Mouse (Mus musculus): ENCODE measurements around the gene Astn2. TPM values are rescaled to one million over a fixed set of nuclear protein-coding genes. Genes with fewer than 3 reads are reported as not detected.

Astn2 gene
- polyA plus RNA-seq, 1 experiment from 2014 or later: 0.06 TPM

DNA sequence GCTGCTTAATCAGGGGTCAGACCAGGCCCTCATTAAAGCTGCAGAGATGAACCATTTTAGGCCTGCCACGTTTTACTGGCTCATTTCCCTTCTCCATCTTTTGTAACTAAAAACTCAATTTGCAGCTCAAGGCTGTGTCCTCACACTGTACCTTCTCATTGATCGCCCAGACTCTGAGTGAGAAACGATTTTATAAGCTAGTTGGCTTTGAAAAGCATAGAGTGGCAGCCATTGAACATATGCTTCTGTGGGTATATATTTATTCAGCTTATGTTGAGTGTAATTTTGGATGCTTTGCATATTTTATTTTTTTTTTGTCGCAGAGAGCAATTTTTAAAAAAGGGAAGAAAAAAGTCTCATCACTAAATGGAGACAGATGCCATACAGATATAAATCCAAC is 637.0 kb downstream of the Astn2 start:
- Histone ChIP-seq H3K4me3 (replicated peaks) (no peak overlapping the region), H3K27me3 (no peaks in the 10 kb centered on the region), H3K9me3 (replicated peaks) (no peaks in the 10 kb centered on the region), H3K4me2 (no peak overlapping the region), H3K27ac (no peak overlapping the region), H3K4me1 (replicated peaks) (no peaks in the 10 kb centered on the region), H3K36me3 (no peaks in the 10 kb centered on the region), H3K9ac (no peak overlapping the region)
- no peak for DNase-seq
- WGBS (ENCODE audit: insufficient replicate concordance): 49% methylated on average over 4 of the region's 4 CpGs
- ATAC-seq (ENCODE audit: low read depth): no peak

DNA sequence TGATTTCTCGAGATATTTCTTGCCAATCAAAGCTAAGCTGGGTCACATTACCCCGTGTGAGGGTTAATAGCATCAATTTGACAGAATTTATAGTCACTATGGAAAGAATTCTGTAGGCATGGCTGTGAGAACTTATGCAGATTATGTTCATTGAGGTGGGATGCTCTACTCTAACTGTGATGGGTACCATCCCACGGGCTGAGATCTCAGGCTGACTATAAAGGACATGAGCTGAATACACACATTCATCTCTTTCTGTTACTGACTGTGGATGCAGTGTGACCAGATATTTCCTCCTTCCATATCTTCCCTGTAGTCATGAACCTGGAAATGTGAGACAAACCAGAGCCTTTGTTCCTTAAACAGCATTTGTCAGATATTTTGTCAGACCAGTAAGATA is 639.1 kb downstream of the Astn2 start:
- no peaks in the 10 kb centered on the region for H3K27me3 ChIP-seq
- ATAC-seq (ENCODE audit: low read depth) (no peak), DNase-seq (no peak)
- no peaks in the 10 kb centered on the region for H3K9me3 ChIP-seq (replicated peaks)
- no peaks in the 10 kb centered on the region for H3K36me3 ChIP-seq
- WGBS (ENCODE audit: insufficient replicate concordance): 53% methylated on average over 3 of the region's 3 CpGs
- H3K4me2 ChIP-seq: no peak overlapping the region
- H3K4me3 ChIP-seq (replicated peaks): no peak overlapping the region
- no peak overlapping the region for H3K27ac ChIP-seq
- no peaks in the 10 kb centered on the region for H3K4me1 ChIP-seq (replicated peaks)
- H3K9ac ChIP-seq: no peak overlapping the region

DNA sequence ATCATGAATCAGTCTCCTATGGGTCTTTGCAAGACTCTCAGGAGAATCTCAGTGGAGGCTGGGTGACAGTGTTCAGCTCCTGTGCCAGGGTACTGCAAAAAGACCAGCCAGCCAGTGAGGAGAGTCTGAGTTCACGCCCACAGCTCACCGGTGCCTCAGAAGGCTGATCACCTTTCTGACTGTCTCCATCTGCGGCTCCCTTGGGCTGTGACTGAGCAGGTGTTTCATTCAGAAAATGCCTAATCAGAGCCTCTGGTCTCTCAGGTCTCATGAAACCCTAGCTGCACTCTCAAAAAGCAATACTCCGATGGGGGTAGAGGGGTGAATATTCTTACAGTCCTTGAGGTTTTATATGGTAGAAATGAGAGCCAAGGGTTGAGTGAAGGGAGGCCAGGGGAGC is 640.1 kb downstream of the Astn2 start:
- H3K36me3 ChIP-seq: no peaks in the 10 kb centered on the region
- no peaks in the 10 kb centered on the region for H3K4me1 ChIP-seq (replicated peaks)
- no peak overlapping the region for H3K4me3 ChIP-seq (replicated peaks)
- H3K27ac ChIP-seq: no peak overlapping the region
- H3K9me3 ChIP-seq (replicated peaks): no peaks in the 10 kb centered on the region
- 68% methylated on average over 4 of the region's 4 CpGs for WGBS (ENCODE audit: insufficient replicate concordance)
- H3K9ac ChIP-seq: no peak overlapping the region
- no peak for ATAC-seq (ENCODE audit: low read depth)
- H3K4me2 ChIP-seq: no peak overlapping the region
- no peaks in the 10 kb centered on the region for H3K27me3 ChIP-seq
- no peak for DNase-seq

DNA sequence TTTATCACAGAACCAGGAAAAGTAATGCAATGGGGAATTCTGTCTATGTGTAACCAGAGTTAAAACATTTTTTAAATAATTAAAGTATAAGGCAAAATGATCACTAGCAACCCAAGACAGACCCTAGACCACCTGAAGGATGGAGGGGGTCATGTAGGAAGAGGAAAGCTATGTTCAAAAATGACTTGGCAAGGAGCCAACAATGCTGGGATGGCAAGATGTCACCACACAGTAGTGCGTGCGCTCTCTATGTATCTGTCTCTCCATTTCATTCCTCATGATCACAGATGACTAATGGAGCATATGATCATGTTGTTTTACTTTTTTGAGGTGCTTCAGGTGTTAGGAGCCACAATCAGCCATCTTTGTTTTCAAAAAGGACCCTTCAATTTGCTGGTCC is 640.6 kb downstream of the Astn2 start:
- Histone ChIP-seq H3K4me2 (no peak overlapping the region), H3K36me3 (no peaks in the 10 kb centered on the region), H3K27me3 (no peaks in the 10 kb centered on the region), H3K9me3 (replicated peaks) (no peaks in the 10 kb centered on the region), H3K4me3 (replicated peaks) (no peak overlapping the region), H3K27ac (no peak overlapping the region), H3K9ac (no peak overlapping the region), H3K4me1 (replicated peaks) (no peaks in the 10 kb centered on the region)
- ATAC-seq (ENCODE audit: low read depth) (no peak), DNase-seq (no peak)
- WGBS (ENCODE audit: insufficient replicate concordance): 88% methylated on average over 2 of the region's 2 CpGs

GRCm38 (mm10) chr4:65762116-65762515 is 642.3 kb downstream of the Astn2 start:
- H3K4me2 ChIP-seq: no peak overlapping the region
- ATAC-seq (ENCODE audit: low read depth): no peak
- no peak for DNase-seq
- H3K36me3 ChIP-seq: no peaks in the 10 kb centered on the region
- H3K4me3 ChIP-seq (replicated peaks): no peak overlapping the region
- no peaks in the 10 kb centered on the region for H3K4me1 ChIP-seq (replicated peaks)
- H3K27ac ChIP-seq: no peak overlapping the region
- H3K9me3 ChIP-seq (replicated peaks): no peaks in the 10 kb centered on the region
- no peak overlapping the region for H3K9ac ChIP-seq
- H3K27me3 ChIP-seq: no peaks in the 10 kb centered on the region
- WGBS (ENCODE audit: insufficient replicate concordance): 69% methylated on average over 3 of the region's 3 CpGs

- Histone ChIP-seq H3K4me1 (replicated peaks) (no peaks in the 10 kb centered on the region), H3K4me3 (replicated peaks) (no peak overlapping the region), H3K9ac (no peak overlapping the region), H3K36me3 (no peaks in the 10 kb centered on the region), H3K27ac (no peak overlapping the region), H3K9me3 (replicated peaks) (no peaks in the 10 kb centered on the region), H3K27me3 (no peaks in the 10 kb centered on the region), H3K4me2 (no peak overlapping the region)
- WGBS (ENCODE audit: insufficient replicate concordance): 54% methylated on average over 3 of the region's 3 CpGs
- ATAC-seq (ENCODE audit: low read depth): no peak
- no peak for DNase-seq
These were observed 642.8 kb downstream of the Astn2 start for GRCm38 (mm10) chr4:65761658-65762057.

DNA sequence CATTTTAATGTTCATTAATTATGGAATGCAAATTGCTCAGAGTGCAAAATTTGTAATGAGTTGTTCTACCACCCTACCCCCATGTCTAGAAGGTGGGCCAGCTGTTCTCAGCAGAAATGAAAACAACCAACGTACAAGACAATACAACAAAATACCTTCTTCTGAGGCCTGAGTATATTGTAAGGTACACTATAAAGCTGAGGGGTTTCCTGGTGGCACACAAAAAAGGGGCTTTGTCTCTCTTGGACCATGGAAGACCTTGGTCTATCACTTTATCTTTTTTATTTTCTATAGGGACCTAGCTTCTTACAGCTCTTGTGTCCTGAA is 645.6 kb downstream of the Astn2 start:
- Histone ChIP-seq H3K27ac (no peak overlapping the region), H3K36me3 (no peaks in the 10 kb centered on the region), H3K4me1 (replicated peaks) (no peaks in the 10 kb centered on the region), H3K4me3 (replicated peaks) (no peak overlapping the region), H3K27me3 (no peaks in the 10 kb centered on the region), H3K9ac (no peak overlapping the region), H3K9me3 (replicated peaks) (no peaks in the 10 kb centered on the region), H3K4me2 (no peak overlapping the region)
- 47% methylated on average over 1 of the region's 1 CpGs for WGBS (ENCODE audit: insufficient replicate concordance)
- no peak for ATAC-seq (ENCODE audit: low read depth)
- no peak for DNase-seq

DNA sequence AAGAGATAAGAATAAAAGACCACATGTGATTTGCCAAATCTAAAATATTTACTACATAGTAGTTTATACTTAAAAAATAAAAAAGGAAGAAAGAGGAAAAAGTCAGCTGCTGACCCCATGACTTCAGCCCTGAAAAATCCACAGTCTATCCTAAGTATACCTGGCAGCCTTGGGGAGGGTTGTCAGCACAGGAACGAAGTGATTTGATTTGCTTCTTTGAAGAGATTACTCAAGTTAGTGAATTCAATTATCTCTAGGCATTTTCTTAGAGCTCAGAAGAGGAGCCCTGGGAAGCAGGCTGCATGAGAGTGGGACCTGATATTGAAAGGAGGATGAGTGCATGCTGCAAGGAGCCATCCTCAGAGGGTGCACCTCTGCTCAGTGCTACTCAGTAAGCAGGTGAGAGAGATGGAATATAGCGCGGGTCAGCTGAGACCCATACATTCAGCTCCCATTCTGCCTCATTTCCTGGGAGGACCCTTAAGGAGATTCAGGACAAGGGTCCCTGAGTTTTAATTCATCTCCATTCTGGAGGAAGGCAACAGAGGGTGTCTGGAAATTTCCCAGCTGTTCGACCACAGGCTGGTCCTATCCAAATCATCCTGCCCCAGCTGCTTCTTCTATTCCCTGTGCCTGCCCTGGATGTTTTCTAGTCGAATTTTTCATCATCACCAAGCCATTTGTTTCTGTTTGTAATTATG is 646.1 kb downstream of the Astn2 start:
- WGBS (ENCODE audit: insufficient replicate concordance): 50% methylated on average over 5 of the region's 5 CpGs
- H3K4me2 ChIP-seq: no peak overlapping the region
- H3K9me3 ChIP-seq (replicated peaks): no peaks in the 10 kb centered on the region
- no peaks in the 10 kb centered on the region for H3K4me1 ChIP-seq (replicated peaks)
- H3K4me3 ChIP-seq (replicated peaks): no peak overlapping the region
- no peaks in the 10 kb centered on the region for H3K36me3 ChIP-seq
- no peaks in the 10 kb centered on the region for H3K27me3 ChIP-seq
- H3K27ac ChIP-seq: no peak overlapping the region
- no peak overlapping the region for H3K9ac ChIP-seq
- DNase-seq (no peak), ATAC-seq (ENCODE audit: low read depth) (no peak)

GRCm38 (mm10) chr4:65752941-65753340 is 651.5 kb downstream of the Astn2 start:
- no peaks in the 10 kb centered on the region for H3K9me3 ChIP-seq (replicated peaks)
- H3K4me1 ChIP-seq (replicated peaks): no peaks in the 10 kb centered on the region
- 37% methylated on average over 3 of the region's 3 CpGs for WGBS (ENCODE audit: insufficient replicate concordance)
- H3K4me3 ChIP-seq (replicated peaks): no peak overlapping the region
- DNase-seq (no peak), ATAC-seq (ENCODE audit: low read depth) (no peak)
- no peak overlapping the region for H3K9ac ChIP-seq
- H3K4me2 ChIP-seq: no peak overlapping the region
- H3K27me3 ChIP-seq: no peaks in the 10 kb centered on the region
- H3K27ac ChIP-seq: no peak overlapping the region
- no peaks in the 10 kb centered on the region for H3K36me3 ChIP-seq

DNA sequence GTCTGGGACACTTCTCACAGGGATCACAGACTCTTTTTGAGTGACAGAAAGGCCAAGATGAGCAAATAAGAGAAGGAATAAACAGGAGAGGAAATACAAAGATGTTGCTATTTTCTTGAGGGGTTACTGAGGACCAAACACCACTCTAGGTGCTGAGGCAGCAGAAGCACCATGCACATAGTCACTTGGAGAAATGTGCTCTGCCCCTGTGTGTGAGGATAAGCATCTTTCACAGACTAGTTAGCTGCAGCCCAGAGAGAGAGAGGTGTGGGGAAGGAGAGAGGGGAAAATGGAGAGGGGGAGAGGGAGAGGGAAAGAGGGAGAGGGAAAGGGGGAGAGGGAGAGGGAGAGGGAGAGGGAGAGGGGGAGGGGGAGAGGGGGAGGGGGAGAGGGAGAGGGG is 659.6 kb downstream of the Astn2 start:
- Histone ChIP-seq H3K4me1 (replicated peaks) (no peaks in the 10 kb centered on the region), H3K9ac (no peak overlapping the region), H3K4me2 (no peak overlapping the region), H3K27me3 (no peaks in the 10 kb centered on the region), H3K27ac (no peak overlapping the region), H3K4me3 (replicated peaks) (no peak overlapping the region), H3K36me3 (no peaks in the 10 kb centered on the region), H3K9me3 (replicated peaks) (no peaks in the 10 kb centered on the region)
- no peak for ATAC-seq (ENCODE audit: low read depth)
- no peak for DNase-seq

GRCm38 (mm10) chr4:65744088-65744610 is 660.3 kb downstream of the Astn2 start:
- Histone ChIP-seq H3K27ac (no peak overlapping the region), H3K4me1 (replicated peaks) (no peaks in the 10 kb centered on the region), H3K4me3 (replicated peaks) (no peak overlapping the region), H3K4me2 (no peak overlapping the region), H3K27me3 (no peaks in the 10 kb centered on the region), H3K9ac (no peak overlapping the region), H3K9me3 (replicated peaks) (no peaks in the 10 kb centered on the region), H3K36me3 (no peaks in the 10 kb centered on the region)
- 50% methylated on average over 5 of the region's 5 CpGs for WGBS (ENCODE audit: insufficient replicate concordance)
- DNase-seq: no peak
- ATAC-seq (ENCODE audit: low read depth): no peak

DNA sequence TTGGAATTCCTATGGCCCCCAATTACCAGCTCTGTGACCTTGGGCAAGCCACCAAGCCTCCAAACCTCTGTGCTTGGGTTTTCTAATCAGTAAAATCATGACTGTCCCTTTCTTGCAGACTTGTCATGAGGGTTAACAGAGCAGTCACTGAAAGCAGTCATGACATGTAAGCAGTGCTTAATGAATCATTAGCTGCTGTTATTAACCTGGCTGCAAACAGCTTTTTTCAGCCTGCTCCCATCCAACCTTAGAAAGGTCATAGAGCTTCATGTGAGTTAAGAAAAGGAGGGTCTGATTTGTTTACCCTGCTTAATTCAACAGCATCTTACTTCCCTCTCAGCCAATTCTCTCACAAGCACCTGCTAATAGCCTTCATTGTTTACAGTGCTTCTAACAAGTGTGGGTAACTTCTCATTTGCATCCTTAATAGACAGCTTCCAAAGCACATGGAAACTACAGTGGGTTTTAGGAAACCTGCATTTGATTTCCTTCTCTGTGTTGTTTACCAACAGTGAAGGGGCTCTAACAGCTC is 661.2 kb downstream of the Astn2 start:
- Histone ChIP-seq H3K4me3 (replicated peaks) (no peak overlapping the region), H3K9me3 (replicated peaks) (no peaks in the 10 kb centered on the region), H3K27me3 (no peaks in the 10 kb centered on the region), H3K4me1 (replicated peaks) (no peaks in the 10 kb centered on the region), H3K36me3 (no peaks in the 10 kb centered on the region), H3K27ac (no peak overlapping the region), H3K4me2 (no peak overlapping the region), H3K9ac (no peak overlapping the region)
- no peak for ATAC-seq (ENCODE audit: low read depth)
- no peak for DNase-seq
